Mouse (Mus musculus) ES-E14 (cell line): Measurements from ENCODE around the gene Ttc32.

Source experiments
- CHD2 ChIP-seq: IDR thresholded peaks from 2 replicates; pipeline ENCODE4 v1.6.1; 2014; ENCODE audit warnings: mild to moderate bottlenecking, low read depth, low read length, inconsistent platforms
- MAFK ChIP-seq: IDR thresholded peaks from 2 replicates; pipeline ENCODE4 v1.6.1; 2014; ENCODE audit warnings: mild to moderate bottlenecking, low read depth, low read length, inconsistent platforms; ENCODE audit not compliant: insufficient read depth
- ZC3H11A ChIP-seq: IDR thresholded peaks from 2 replicates; pipeline ENCODE4 v1.6.1; 2012; ENCODE audit warnings: low read depth, mild to moderate bottlenecking, inconsistent platforms, low read length, borderline replicate concordance
- ZNF384 ChIP-seq: IDR thresholded peaks from 2 replicates; pipeline ENCODE4 v1.6.1; 2012; ENCODE audit warnings: low read depth, low read length, inconsistent platforms

- TF ChIP-seq ZC3H11A: no peak
- TF ChIP-seq CHD2: no peak
- no peak for TF ChIP-seq ZNF384
- no peak for TF ChIP-seq MAFK
Observed at GRCm38 (mm10) chr12:9059965-9060364, 30.2 kb downstream of the Ttc32 start.
